Mouse (Mus musculus): ENCODE results near the gene Olfr658.
A peak's percentile ranks its signal among the peaks of the same experiment; 100 is the strongest.

The Olfr658 gene

GRCm38 (mm10) chr7:104646841-104647482 lies at the start of gene Olfr658:
TSS of gene Olfr658 (minus strand) at chr7:104647305.
- peak; percentile 90 for DNase-seq

GRCm38 (mm10) chr7:104686201-104686600 lies 39.1 kb upstream of the Olfr658 start, which contains the start of gene Olfr661:
TSS of gene Olfr661 (plus strand) at chr7:104686501.
- DNase-seq: no peak

- DNase-seq: no peak
Observed at GRCm38 (mm10) chr7:104666453-104666852, 19.3 kb upstream of the Olfr658 start, which contains the start of gene Olfr659. TSS of gene Olfr659 (plus strand) at chr7:104666753.

GRCm38 (mm10) chr7:104624494-104624893 lies 22.6 kb downstream of the Olfr658 start, which contains the start of gene Olfr657:
TSS of gene Olfr657 (plus strand) at chr7:104624794.
- no peak for DNase-seq

GRCm38 (mm10) chr7:104613655-104614054 lies 33.5 kb downstream of the Olfr658 start, which contains the start of gene Olfr656:
TSS of gene Olfr656 (plus strand) at chr7:104613955.
- DNase-seq: no peak

- DNase-seq: no peak
Observed at GRCm38 (mm10) chr7:104604727-104605126, 42.4 kb downstream of the Olfr658 start.

- no peak for DNase-seq
Observed at GRCm38 (mm10) chr7:104603173-104603572, 43.9 kb downstream of the Olfr658 start.

- DNase-seq: no peak
Observed at GRCm38 (mm10) chr7:104601679-104602078, 45.4 kb downstream of the Olfr658 start, which contains the start of gene Olfr655. TSS of gene Olfr655 (minus strand) at chr7:104601779.
